Mouse (Mus musculus) myocyte (in vitro differentiated cells): ENCODE measurements around the gene Rnd2.

Source experiments
- MAX ChIP-seq: IDR thresholded peaks from one replicate; pipeline ENCODE4 v1.6.1; 2011; ENCODE audit warnings: low read depth, mild to moderate bottlenecking, control low read depth
- POLR2A ChIP-seq: IDR thresholded peaks from one replicate; pipeline ENCODE4 v1.6.1; 2011; ENCODE audit warnings: low read depth, mild to moderate bottlenecking, control low read depth, moderate library complexity; ENCODE audit not compliant: insufficient read length
- POLR2AphosphoS2 ChIP-seq: IDR thresholded peaks from one replicate; pipeline ENCODE4 v1.6.1; 2011; ENCODE audit warnings: low read depth, control low read depth; ENCODE audit not compliant: insufficient read length
- REST ChIP-seq: IDR thresholded peaks from one replicate; pipeline ENCODE4 v1.6.1; 2011; ENCODE audit warnings: mild to moderate bottlenecking, control low read depth, moderate library complexity; ENCODE audit not compliant: insufficient read depth, insufficient read length

- TF ChIP-seq POLR2AphosphoS2: no peak
- no peak for TF ChIP-seq MAX
- TF ChIP-seq POLR2A: no peak
- no peak for TF ChIP-seq REST
Observed at GRCm38 (mm10) chr11:101442760-101443159, 22.0 kb upstream of the Rnd2 start.
